Mouse (Mus musculus): ENCODE results near the gene Rhobtb1.

GRCm38 (mm10) chr10:69253686-69254080, 102.4 kb downstream of the Rhobtb1 start:
- TF ChIP-seq CTCF (IDR thresholded peaks at IDR 0.05; ENCODE audit: low read depth) = no peak
- no peak for TF ChIP-seq EP300 (IDR thresholded peaks at IDR 0.05; ENCODE audit: low read depth)
